Mouse (Mus musculus): ENCODE measurements around the gene Sav1. TPM values are rescaled to one million over a fixed set of nuclear protein-coding genes. Genes with fewer than 3 reads are reported as not detected.

Gene Sav1
- polyA plus RNA-seq, 1 experiment from 2014 or later: 11.9 TPM

Other genes with a start within 250 kb of the Sav1 start
- 0.92 and 1.3 TPM in 2 replicates for gene Cdkl1, start 195.7 kb downstream of the Sav1 start, polyA plus RNA-seq (2016; fragmentation: Nextera tagmentation; extraction: Ambion mirVana)
- gene Atl1, start 94.4 kb downstream of the Sav1 start, polyA plus RNA-seq (2016; fragmentation: Nextera tagmentation; extraction: Ambion mirVana): 9.4 and 14.2 TPM in 2 replicates
- 48.7 and 49.2 TPM in 2 replicates for gene Map4k5, start 93.8 kb downstream of the Sav1 start, polyA plus RNA-seq (2016; fragmentation: Nextera tagmentation; extraction: Ambion mirVana)
- gene Nin, start 126.7 kb upstream of the Sav1 start, polyA plus RNA-seq (2016; fragmentation: Nextera tagmentation; extraction: Ambion mirVana): 11.5 and 13.5 TPM in 2 replicates
- 0.09 and 0.25 TPM in 2 replicates for gene Abhd12b, start 167.1 kb upstream of the Sav1 start, polyA plus RNA-seq (2016; fragmentation: Nextera tagmentation; extraction: Ambion mirVana)
- 9.7 and 10.3 TPM in 2 replicates for gene Pygl, start 244.5 kb upstream of the Sav1 start, polyA plus RNA-seq (2016; fragmentation: Nextera tagmentation; extraction: Ambion mirVana)

All from embryonic facial prominence, embryonic 12.5 days (tissue).